Mouse (Mus musculus) urinary bladder, postnatal 10 days (tissue): ENCODE data around the gene Spata20.

Experiments used
- DNase-seq: peaks from one replicate; pipeline ENCODE4 v3.0.0; 2022; ENCODE audit warnings: low spot score

Gene Spata20

GRCm38 (mm10) chr11:94482738-94483137, 3.2 kb downstream of the Spata20 start:
- DNase-seq: no peak

- DNase-seq: no peak
These were observed 4.0 kb downstream of the Spata20 start for GRCm38 (mm10) chr11:94481963-94482362.

- no peak for DNase-seq
These were observed 5.6 kb downstream of the Spata20 start for GRCm38 (mm10) chr11:94480382-94480781.

- DNase-seq: no peak
These were observed 8.3 kb downstream of the Spata20 start for GRCm38 (mm10) chr11:94477651-94478050.

GRCm38 (mm10) chr11:94475722-94476121, 10.3 kb downstream of the Spata20 start:
- DNase-seq: no peak

DNA sequence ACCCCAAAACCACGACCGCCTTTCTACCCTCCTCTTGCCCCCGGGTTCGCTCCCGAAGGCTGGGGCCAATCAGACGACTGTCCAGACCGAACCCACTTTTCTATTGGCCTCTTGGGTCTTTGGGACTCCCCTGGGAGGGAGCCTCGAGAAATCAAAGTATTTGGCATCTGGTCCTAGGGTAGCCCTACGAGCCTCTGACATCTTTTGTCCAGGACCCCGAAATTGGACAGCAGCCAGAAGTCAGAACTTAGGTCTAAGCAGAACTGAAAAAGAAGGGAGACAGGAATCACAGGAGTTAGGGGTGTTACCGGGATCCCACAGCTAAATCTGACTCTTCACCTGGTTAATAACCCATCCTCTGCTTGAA, 11.5 kb downstream of the Spata20 start:
- DNase-seq: no peak

- peak; percentile 44 for DNase-seq
These were observed 12.1 kb downstream of the Spata20 start, which contains the start of gene Cacna1g for GRCm38 (mm10) chr11:94473707-94474543. Gene Cacna1g, minus strand, starts transcription at chr11:94474198.

DNA sequence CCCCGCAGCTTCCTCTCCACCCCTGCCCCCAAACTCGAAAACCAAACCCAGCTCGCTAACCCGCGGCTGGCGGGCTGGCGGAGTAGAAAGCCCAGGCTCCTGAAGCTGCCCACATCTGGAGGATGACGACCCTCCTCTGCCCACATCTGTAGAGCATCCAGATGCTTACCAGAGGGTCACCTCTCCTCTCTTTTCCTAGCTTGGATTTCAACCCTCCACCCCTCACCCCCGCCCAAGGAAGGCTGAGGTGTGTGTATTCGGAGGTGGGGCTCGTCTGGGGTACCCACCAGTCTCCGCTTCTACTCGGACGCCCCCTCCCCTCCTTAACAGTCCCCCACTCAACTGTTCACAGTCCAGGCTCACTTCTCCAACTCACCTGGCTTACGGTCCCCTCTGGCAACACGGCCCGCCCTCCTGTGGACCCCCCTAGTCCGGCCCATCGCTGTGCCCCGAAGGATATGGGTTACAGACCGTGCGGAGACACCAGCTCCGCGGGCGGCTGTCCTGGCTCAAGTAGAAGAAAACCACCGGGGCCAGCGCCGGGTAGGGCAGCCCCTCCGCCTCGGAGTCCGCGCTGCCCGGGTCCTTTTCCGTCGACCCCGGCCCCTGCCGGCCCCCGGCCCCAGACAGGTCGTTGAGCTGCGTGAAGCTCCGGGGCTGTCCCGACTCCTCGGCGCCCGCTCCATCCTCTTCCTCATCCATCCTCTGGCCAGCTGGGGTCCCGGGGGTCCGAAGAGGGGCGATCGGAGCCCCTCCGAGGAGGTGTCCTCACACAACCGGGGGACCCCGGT, 12.9 kb downstream of the Spata20 start:
- DNase-seq: no peak

- DNase-seq: no peak
These were observed 13.4 kb downstream of the Spata20 start for GRCm38 (mm10) chr11:94472585-94472915.

DNA sequence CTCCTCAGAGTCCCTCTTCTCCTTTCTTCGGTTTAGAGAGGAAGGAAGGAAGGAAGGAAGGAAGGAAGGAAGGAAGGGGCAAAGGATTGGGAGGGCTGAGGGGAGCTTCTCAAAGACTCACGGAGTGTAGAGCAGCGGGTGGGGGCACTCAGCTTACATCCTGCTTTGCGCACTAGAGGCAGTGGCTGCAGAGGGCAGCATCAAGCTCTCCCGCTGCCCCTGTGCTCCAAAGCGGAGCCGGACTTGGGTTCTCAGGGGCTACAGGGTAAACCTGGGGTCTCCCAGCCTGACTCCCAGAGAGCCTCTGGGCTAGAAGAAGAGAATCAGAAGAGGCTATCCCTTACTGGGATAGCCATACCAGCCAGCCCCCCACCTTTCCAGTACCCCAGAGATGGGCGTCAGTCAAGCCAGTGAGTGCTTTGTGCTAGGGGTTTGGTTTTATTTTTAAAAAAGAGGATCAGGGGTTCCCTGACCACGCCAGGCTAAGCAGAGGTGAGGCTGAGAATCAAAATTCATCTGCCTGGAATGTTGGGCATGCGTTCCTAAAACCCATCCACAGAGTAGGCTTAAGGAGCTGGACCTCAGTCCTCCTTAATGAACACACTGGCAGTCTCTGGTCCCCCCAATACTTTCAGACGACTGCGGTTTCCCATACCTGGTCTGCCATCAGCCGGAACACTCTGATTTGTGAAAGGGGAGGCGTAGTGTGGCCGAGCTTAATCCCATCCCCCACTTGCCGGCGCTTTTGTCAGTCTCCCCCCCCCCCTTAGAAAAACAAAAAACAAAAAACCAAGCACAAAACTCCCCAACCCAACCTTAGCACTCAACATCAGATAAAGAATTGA, 14.0 kb downstream of the Spata20 start:
- DNase-seq: no peak

DNA sequence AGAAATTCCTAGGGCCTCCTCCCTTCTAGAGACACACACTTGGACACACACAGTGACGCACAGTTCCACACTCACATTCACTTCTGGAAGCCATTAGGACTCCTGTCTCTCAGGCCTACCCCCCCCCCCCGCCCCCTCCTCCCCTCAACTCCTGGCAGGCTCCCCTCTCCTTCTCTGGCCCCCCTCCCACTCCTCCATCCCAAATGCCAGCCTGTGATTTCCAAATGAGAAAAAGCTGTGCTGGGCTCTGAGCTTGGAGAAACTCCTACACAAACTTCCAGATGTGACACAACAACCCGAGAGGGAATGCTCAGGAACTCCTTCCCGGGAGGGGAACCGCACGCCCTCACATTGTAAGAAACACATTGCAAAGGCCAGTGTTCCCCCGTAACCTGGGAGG, 15.6 kb downstream of the Spata20 start:
- no peak for DNase-seq

DNA sequence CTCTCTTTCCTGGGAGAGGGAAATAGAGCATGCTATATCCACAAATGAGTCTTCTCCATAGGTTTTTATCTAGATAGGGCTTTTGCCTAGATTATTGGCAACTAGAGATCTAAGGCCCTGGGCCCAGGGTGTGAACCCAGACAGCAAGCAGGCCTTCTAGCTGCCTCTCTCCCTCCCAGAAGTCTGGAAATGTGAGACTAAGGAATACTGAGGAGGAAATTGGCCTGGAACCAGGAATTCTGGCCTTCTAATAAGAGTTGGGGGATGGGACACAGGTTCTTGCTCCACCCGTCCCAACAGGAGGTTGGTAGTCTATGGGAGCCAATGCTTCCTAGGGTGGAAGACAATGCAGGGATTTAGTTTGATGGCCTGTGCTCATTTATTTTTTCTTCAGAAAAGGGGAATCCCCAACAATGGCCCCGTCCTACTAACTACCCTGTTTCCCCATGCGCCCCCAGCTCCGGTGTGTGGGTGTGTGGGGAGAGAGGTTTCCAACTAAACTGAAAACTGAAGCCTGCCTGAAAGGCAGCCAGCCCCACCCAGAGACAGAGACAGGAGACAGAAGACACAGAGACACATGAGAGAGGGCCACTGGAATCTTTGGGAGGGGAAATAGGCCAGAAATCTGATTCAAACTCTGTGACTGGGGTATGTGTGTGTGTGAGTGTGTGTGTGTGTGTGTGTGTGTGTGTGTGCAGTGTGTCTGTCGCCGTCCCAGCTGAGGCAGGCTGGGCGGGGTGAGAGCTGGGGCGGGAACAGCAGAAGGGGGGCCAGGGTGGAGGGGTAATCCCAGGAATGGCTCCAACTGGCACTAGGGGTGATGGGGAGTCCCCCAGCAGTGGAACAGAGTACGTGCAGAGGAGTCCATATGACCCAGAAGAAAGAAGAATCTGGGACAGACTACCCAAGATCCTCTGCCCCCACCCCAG, 16.6 kb downstream of the Spata20 start:
- no peak for DNase-seq

DNA sequence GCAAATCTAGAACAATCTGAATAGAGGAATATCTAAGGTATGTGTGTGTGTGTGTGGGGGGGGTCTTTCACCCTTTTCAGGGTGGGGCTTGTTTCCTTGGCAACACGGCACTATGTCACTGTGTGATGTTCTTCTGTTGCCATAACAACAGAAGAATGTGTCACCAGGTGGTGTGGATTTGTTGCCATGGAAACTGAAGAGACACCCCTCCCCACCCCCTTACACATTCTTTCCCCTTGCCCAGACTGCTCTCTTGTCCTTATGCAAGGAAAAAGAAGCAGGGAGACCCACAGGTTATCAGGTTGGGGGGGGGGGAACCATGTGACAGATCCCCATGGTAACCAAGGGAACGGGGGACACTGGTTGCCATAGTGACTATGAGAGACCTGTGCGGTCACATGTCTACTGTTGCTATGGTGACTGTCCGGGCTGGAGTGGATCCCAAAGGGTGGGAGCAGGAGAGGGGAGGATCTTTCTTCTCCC, 17.4 kb downstream of the Spata20 start:
- DNase-seq: no peak

GRCm38 (mm10) chr11:94466333-94466855, 19.6 kb downstream of the Spata20 start:
- DNase-seq: no peak

DNA sequence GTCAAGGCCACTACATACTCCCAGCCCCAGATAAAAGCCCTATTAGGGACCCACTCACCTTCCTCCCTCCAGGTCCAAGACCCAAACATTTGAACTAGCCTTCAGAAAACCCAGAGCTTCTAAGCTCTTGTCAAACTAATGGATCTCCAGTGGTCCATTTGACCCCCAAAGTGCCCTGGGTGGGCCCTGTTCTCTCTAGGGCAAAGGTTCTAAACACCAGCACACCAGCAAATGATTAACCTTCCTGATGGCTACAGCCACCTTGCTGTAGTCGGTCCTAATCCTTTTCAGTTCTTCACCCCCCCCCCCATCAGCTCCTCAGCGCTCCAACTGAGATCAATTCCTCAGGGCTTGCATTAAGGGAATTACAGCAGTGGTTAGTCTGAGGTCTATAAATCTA, 21.8 kb downstream of the Spata20 start:
- no peak for DNase-seq

GRCm38 (mm10) chr11:94461856-94462255, 24.1 kb downstream of the Spata20 start:
- no peak for DNase-seq

- no peak for DNase-seq
These were observed 29.0 kb downstream of the Spata20 start for GRCm38 (mm10) chr11:94457001-94457400.

- DNase-seq: no peak
These were observed 29.6 kb downstream of the Spata20 start for GRCm38 (mm10) chr11:94456347-94456746.

DNA sequence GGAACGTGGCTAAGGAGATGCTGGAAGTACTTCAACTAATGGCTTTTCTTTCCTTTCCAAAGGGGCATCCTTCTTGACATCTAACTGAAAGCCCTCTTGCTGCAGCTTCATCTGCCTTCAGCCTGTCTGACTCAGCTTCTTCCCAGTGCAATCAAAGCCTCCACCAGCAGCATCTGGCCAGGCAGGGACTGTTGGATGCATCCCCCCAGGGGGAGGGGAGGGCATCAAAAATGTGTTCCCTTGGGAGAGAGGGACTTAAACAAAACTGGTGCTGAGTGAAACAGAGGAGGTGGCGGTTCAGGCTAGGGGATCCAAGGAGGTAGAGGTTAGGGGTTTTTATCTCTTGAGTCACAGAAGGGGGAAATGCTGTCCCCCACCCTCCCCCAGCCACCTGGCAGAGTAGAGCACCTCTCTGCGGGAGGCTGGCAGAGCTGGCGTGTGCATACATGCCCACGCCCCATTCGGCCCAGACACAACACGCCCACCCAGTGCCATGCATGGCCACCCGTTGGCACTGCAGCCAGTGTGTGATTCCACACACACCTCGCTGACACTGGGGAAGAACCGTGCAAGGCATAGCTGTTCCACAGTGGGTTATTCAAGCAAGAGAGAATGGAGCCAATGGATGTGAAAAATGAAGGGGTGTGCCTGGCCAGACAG, 30.7 kb downstream of the Spata20 start:
- DNase-seq: no peak

DNA sequence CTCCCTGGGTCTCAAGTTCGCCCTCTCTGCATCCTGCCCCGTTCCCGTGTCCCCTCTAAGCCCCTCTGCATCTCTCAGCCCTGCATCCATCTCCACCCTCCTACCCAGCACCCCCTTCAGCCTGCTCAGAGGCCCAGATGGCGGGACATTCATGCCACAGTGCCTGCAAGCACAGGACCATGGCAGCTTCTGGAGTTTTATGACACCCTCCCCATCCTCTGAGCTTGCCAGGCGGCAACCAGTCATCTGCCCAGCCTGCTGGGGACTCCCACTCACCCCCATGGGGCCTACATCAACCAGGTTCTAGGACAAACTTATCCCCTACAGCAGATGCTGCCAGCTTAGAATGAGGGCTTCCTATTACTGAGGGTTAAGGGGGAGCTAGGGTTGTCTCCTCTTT, 31.2 kb downstream of the Spata20 start:
- DNase-seq: no peak
